Mouse (Mus musculus) embryonic fibroblast, embryonic 13.5 days (primary cell): ENCODE results near the gene Sptlc2. TPM values are rescaled to one million over a fixed set of nuclear protein-coding genes. Genes with fewer than 3 reads are reported as not detected.
A peak's percentile ranks its signal among the peaks of the same experiment; 100 is the strongest.
"Not testable (repeated sequence)": the region's sequence is repeated elsewhere in the genome, so short reads cannot be mapped to it uniquely, and the experiment has no call there.

Source experiments
- H3K27ac ChIP-seq: 2 replicates; pipeline ENCODE4 v1.5.1; 2012; ENCODE audit warnings: low read length, control low read depth, inconsistent platforms; ENCODE audit not compliant: insufficient read depth
- H3K4me1 ChIP-seq: 2 replicates; pipeline ENCODE4 v1.6.1; 2011; ENCODE audit warnings: low read length; ENCODE audit not compliant: control insufficient read depth, insufficient read depth
- H3K4me3 ChIP-seq: 2 replicates; pipeline ENCODE4 v1.5.1; 2011; ENCODE audit warnings: mild to moderate bottlenecking, control low read depth, low read length; ENCODE audit not compliant: insufficient read depth
- CTCF ChIP-seq: IDR thresholded peaks from 2 replicates; pipeline ENCODE4 v1.5.1; 2011; ENCODE audit warnings: mild to moderate bottlenecking, control low read depth, low read length, moderate library complexity, borderline replicate concordance; ENCODE audit not compliant: insufficient read depth
- POLR2A ChIP-seq: IDR thresholded peaks from 2 replicates; pipeline ENCODE4 v1.6.1; 2011; ENCODE audit warnings: low read depth, mild to moderate bottlenecking, control low read depth, low read length, moderate library complexity
- polyA plus RNA-seq: library from polyadenylated mRNA; stranded (reverse); fragments of >200 nt; gene quantifications from 2 replicates; pipeline ENCODE4 v1.2.4, GENCODE M21; 2011; ENCODE audit warnings: low read depth; ENCODE audit not compliant: missing spikeins, insufficient read length

Sptlc2 gene
- polyA plus RNA-seq, 1 experiment: 125 TPM

- Histone ChIP-seq H3K4me1 (peaks cover 8% of the 10 kb centered on the region), H3K27ac (no peak overlapping the region), H3K4me3 (no peak overlapping the region)
- no peak for TF ChIP-seq CTCF
- no peak for TF ChIP-seq POLR2A
These were observed 53.3 kb downstream of the Sptlc2 start for GRCm38 (mm10) chr12:87334886-87335285.

DNA sequence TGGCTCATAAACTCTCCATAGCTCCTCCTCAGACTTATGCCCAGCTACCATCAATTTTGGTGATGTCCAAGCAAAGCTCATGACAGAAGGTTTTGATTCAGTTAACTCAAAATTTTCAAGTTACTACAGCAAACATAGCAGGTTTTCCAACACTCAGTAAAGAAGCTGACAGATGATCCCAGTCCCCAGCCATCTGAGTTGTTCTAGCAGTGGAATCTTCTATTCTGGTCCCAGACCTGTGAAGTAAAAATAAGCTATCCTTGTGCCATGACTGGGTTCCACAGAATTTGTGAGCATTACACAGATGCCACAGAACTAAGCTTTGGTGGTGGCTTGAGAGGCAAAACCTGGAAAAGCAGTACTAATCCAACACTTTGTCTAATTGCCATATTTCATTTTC is 54.4 kb downstream of the Sptlc2 start:
- no peak overlapping the region for H3K4me3 ChIP-seq
- TF ChIP-seq CTCF (no peak), POLR2A (no peak)

DNA sequence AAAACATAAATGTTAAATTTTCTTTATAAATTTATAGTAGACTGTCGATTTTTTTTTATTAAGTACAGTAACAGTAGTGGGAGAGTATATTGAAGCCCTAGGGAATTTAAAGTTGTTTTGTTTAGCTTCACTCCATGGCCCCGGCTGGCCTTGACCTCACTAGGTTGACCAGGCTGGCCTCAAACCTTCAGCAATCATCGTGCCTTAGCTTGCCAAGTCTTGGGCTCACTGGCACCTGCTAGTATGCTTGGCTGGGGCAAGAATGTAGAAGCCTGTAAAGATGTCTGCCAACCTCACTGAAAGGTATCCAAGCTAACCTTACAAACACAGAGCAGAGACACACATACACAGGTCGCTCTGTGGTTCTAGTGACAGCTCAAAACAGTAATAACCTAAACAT is 55.6 kb downstream of the Sptlc2 start:
- H3K27ac ChIP-seq: no peak overlapping the region
- H3K4me3 ChIP-seq: no peak overlapping the region
- peaks cover 8% of the 10 kb centered on the region for H3K4me1 ChIP-seq
- TF ChIP-seq POLR2A (no peak), CTCF (no peak)

More for the DNA sequence above, 54.4 kb downstream of the Sptlc2 start:
- Histone ChIP-seq H3K27ac (no peak overlapping the region), H3K4me1 (peaks cover 8% of the 10 kb centered on the region)

- Histone ChIP-seq H3K27ac (peak overlapping the region; percentile 15; the same call in 1 of the 2 replicates), H3K4me1 (peaks cover 8% of the 10 kb centered on the region), H3K4me3 (no peak overlapping the region)
- TF ChIP-seq POLR2A (no peak), CTCF (no peak)
These were observed 56.2 kb downstream of the Sptlc2 start for GRCm38 (mm10) chr12:87331908-87332307.

DNA sequence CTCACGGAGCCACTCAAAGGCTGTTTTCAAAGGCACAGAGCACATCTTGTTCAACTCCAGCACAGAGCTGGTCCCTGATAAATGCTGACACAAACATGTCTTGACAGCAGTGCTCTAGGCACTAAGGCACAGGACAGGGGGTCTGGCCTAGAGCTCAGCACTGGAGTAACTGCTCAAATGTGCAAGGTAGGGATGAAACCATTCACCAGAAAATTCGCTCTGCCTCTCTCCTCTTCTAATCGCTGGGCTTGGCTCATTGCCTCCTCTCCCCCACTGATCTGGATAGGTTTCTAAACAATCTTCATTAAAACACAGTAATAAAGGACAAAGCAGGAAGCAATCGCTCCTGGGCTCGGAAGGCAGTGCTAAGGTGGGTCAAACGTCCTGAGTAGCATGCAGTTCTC is 57.1 kb downstream of the Sptlc2 start:
- peaks cover 8% of the 10 kb centered on the region for H3K4me1 ChIP-seq

DNA sequence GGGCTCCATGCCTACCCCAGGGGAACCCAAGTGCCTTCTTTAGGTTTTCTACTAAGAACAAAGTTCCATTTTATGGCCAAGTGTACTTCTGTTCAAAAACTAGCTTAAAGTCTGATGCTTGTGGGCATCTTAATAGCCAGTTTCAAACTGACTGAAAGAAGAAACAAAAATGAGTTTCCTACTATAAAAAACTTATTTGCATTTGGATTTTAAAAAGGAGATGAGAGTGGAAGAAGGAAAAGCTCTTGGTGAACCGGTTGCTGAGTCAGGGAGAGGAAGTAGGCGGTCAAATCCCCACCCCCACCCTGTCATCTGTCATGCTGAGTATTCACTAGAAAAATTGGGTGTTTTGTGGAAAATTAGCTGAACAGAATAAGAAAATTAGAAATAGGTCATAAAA is 57.9 kb downstream of the Sptlc2 start:
- H3K27ac ChIP-seq: no peak overlapping the region
- TF ChIP-seq POLR2A (no peak), CTCF (no peak)
- H3K4me3 ChIP-seq: no peak overlapping the region
- H3K4me1 ChIP-seq: peaks cover 8% of the 10 kb centered on the region

More for the DNA sequence above, 57.1 kb downstream of the Sptlc2 start:
- no peak for TF ChIP-seq POLR2A
- Histone ChIP-seq H3K27ac (peak overlapping the region; percentile 39; the same call in 1 of the 2 replicates), H3K4me3 (no peak overlapping the region)

DNA sequence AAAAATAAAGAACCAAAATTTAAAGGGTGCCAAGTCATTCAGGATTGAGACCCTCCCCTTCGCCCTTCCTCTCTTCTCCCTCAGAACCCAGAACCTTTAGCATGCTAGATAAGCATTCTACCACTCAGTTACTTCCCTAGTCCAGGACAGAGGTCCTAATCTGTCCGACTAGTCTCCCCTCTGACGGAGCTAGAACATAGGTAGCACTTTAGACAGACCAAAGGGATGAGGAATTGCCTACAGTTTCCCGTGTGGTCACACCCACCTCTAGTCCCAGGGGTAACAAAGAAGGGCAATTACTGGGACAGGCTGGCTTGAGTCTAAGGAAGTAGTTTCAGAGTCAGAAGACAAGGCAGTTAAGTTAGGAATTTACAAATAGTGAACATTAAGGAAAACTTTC is 60.1 kb downstream of the Sptlc2 start:
- Histone ChIP-seq H3K4me3 (no peak overlapping the region), H3K27ac (no peak overlapping the region), H3K4me1 (peaks cover 8% of the 10 kb centered on the region)
- no peak for TF ChIP-seq CTCF
- no peak for TF ChIP-seq POLR2A

DNA sequence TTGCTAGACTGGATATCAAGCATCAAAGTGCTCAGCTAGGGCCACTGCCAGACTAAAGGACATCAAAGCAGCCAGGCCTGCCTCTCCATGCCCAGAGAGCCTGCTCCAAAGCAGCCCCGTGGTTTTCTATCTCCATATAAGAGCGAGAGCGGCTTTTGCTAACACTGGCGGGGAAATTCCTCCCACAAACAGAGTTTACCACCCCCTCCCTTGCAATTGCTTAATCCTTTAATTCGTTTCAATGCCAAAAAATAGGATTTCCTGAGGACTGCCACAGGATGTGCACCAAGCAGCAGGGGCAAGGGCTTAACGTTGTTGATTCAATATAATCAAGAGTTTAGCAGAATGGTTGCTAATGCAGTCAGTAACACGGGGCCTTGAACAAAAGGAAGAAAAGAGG is 60.5 kb downstream of the Sptlc2 start:
- no peak overlapping the region for H3K4me3 ChIP-seq
- no peak overlapping the region for H3K27ac ChIP-seq
- TF ChIP-seq CTCF (no peak), POLR2A (no peak)
- peaks cover 6% of the 10 kb centered on the region for H3K4me1 ChIP-seq

- TF ChIP-seq POLR2A (no peak), CTCF (no peak)
- H3K4me3 ChIP-seq: no peak overlapping the region
- no peak overlapping the region for H3K27ac ChIP-seq
- no peaks in the 10 kb centered on the region; the same call in 1 of the 2 replicates for H3K4me1 ChIP-seq
These were observed 62.7 kb downstream of the Sptlc2 start for GRCm38 (mm10) chr12:87325452-87325851.

GRCm38 (mm10) chr12:87319229-87319628 is 68.9 kb downstream of the Sptlc2 start:
- TF ChIP-seq CTCF (no peak), POLR2A (no peak)
- H3K4me3 ChIP-seq: no peak overlapping the region
- H3K27ac ChIP-seq: no peak overlapping the region
- H3K4me1 ChIP-seq: no peaks in the 10 kb centered on the region

DNA sequence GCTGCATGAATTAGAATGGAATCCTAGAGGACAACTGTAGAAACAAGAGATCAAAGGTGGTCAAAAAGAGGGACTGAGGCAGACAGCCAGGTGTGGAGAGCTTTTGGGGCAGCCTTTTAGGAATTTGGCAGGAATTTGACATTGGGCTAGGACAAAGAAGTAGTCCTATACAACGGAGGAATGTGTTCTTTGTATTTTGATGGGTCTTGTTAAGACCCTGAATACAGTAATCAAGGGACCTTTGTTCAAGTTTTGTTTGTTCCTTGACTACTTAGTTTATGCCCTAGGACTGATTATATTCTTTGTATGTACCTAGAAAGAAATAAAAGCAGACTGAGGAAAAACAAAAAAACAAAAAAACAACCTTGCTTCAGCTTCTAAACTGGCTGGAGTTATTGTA is 70.2 kb downstream of the Sptlc2 start:
- no peaks in the 10 kb centered on the region for H3K4me1 ChIP-seq
- no peak for TF ChIP-seq POLR2A
- no peak for TF ChIP-seq CTCF
- H3K27ac ChIP-seq: no peak overlapping the region
- H3K4me3 ChIP-seq: no peak overlapping the region

GRCm38 (mm10) chr12:87313098-87313497 is 75.1 kb downstream of the Sptlc2 start:
- Histone ChIP-seq H3K4me1 (no peaks in the 10 kb centered on the region), H3K4me3 (no peak overlapping the region), H3K27ac (no peak overlapping the region)
- TF ChIP-seq CTCF (no peak), POLR2A (no peak)

GRCm38 (mm10) chr12:87306584-87306844 is 81.6 kb downstream of the Sptlc2 start:
- H3K27ac ChIP-seq, H3K4me1 ChIP-seq, H3K4me3 ChIP-seq: not testable (repeated sequence)
